Comparison of ENCODE assay signal across 14 mouse cellular contexts in the genomic region with DNA sequence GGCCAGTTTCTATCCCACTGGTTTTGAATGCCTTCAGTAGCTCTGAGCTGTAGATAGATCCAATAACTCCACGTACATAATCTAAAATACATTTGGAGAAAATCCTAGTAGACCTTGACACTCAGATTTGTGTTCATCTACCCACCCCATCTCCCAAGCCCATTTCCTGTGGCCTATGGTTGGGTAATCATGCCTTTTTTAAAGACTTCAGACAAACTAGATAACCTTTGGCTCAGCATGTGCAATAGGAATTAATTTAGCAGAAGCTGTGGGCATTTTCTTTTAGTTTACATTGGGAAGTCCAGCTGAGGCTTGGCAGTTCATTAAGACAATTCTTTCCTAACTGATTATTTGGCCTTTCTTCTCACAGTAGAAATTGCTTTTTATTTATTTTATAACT.
"Had no signal": no experiment of that assay in that cellular context is flagged by ENCODE, and none has a peak within 500 bp of the region (broad histone marks: within the 10 kb centered on the region; RNA-seq: fewer than 3 reads in every experiment).

No protein-coding gene starts in this region.

- H3K4me3 ChIP-seq: intestine, embryonic 15.5 days; limb, embryonic 12.5 days; limb, embryonic 15.5 days; liver, embryonic 13.5 days had no signal

- H3K4me2 ChIP-seq: intestine, embryonic 15.5 days; limb, embryonic 12.5 days; limb, embryonic 15.5 days; liver, embryonic 13.5 days; midbrain, embryonic 11.5 days had no signal

- DNase-seq: kidney, adult 11 months; kidney, adult 9 months; kidney, postnatal 14 days; kidney, postnatal 4 days; left cerebral cortex, postnatal 4 days; liver, embryonic 13.5 days; midbrain, embryonic 14.5 days; thymus, adult 18-20 months; thymus, postnatal 36 days had no signal

- H3K27me3 ChIP-seq: intestine, embryonic 15.5 days; limb, embryonic 12.5 days; limb, embryonic 15.5 days; liver, embryonic 13.5 days had no signal

- H3K9ac ChIP-seq: intestine, embryonic 15.5 days; limb, embryonic 12.5 days; limb, embryonic 15.5 days; liver, embryonic 13.5 days had no signal

- H3K4me1 ChIP-seq: intestine, embryonic 15.5 days; limb, embryonic 12.5 days; limb, embryonic 15.5 days; liver, embryonic 13.5 days had no signal

- H3K36me3 ChIP-seq: intestine, embryonic 15.5 days; limb, embryonic 12.5 days; limb, embryonic 15.5 days; liver, embryonic 13.5 days had no signal

- H3K27ac ChIP-seq: intestine, embryonic 15.5 days; limb, embryonic 12.5 days; limb, embryonic 15.5 days; liver, embryonic 13.5 days; macrophage had no signal

- ATAC-seq: intestine, embryonic 15.5 days had no signal

- H3K9me3 ChIP-seq: intestine, embryonic 15.5 days; limb, embryonic 12.5 days; limb, embryonic 15.5 days; liver, embryonic 13.5 days had no signal
